Mouse (Mus musculus): Measurements from ENCODE around the gene Slc22a16.

The Slc22a16 gene

GRCm38 (mm10) chr10:40617973-40618372 is 47.8 kb downstream of the Slc22a16 start:
- DNase-seq (ENCODE audit: low spot score): no peak

DNA sequence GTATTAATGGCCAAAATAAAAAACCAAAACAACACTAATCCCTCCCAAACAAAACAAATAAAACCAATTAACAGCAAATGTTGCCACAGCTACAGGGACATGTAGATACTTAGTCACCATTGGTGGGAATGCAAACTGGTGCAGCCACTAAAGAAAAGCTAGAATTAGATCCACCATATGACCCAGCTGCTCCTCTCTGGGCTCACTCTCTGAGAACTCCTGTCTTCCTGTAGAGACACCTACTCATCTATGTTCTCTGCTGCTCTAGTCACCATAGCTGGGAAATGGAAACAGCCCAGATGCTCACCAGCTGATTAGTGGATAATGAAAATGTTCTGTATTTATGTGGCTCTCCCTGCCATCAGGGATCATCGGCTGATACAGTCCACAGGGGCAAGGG is 49.6 kb downstream of the Slc22a16 start:
- DNase-seq (ENCODE audit: low spot score): no peak

GRCm38 (mm10) chr10:40629140-40629539 is 59.0 kb downstream of the Slc22a16 start:
- DNase-seq (ENCODE audit: low spot score): no peak

- no peak for DNase-seq (ENCODE audit: low spot score)
Measured at GRCm38 (mm10) chr10:40629656-40630311, 59.6 kb downstream of the Slc22a16 start, which contains the start of gene Ddo. Ddo (plus strand) TSS chr10:40630011.

- DNase-seq (ENCODE audit: low spot score): no peak
Measured at GRCm38 (mm10) chr10:40630457-40630856, 60.3 kb downstream of the Slc22a16 start.

DNA sequence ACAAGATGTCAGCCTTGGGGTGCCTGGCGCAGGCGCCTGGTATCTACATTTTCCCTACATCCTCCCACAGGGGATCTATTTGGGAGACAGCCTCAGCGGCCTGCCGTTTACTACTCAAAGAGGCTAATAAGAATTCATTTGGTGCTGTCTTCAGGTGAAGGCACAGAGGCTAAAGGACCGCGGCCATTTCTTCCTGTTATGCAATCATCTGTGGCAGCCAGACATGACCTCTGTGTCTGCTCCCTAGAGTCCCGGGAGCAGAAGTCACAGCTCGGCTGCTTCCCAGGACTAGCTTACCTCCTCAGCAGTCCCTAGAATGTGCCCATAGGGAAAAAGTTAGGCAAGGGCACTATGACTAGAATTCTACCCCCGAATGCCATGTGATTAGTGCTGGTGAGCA is 60.8 kb downstream of the Slc22a16 start:
- DNase-seq (ENCODE audit: low spot score): no peak

DNA sequence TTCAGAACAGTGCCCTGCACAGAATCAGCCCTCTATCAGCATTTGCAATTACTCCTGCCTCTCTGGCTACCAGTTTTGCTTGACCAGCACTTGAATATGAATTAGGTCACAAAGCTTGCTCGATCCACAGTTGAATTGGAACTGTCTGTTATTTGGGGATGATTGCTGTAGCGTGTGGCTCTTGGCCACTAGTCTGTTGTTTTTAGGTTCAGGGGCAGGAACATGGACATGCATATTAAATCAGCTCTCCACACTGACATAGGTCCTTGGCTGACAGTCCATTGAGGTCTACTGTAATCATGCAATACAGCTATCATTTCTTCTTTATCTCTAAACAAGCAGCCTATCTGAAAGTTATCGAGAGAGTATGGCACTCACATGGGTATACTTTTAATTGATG is 62.0 kb downstream of the Slc22a16 start:
- DNase-seq (ENCODE audit: low spot score): no peak

- DNase-seq (ENCODE audit: low spot score): no peak
Measured at GRCm38 (mm10) chr10:40637331-40637730, 67.2 kb downstream of the Slc22a16 start.

DNA sequence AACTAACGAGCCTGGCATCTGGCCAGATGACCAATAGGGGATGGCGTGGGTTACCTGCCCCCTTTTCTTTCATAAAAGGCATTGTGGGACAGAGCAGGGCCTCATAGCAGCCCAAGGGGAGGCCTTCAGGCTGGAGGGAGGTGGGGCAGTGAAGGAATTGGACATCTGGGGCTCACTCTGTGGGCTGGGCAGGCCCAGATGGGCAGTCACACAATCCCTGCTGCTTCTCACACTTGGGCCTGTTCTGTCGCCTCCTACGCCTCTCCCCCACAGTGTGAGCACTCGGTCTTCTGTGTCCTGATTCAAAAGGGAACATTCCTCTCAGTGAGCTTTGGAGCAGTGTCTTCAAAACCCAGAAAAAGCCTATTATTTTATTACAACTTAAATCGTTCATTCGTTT is 68.1 kb downstream of the Slc22a16 start:
- DNase-seq (ENCODE audit: low spot score): peak; percentile 59

DNA sequence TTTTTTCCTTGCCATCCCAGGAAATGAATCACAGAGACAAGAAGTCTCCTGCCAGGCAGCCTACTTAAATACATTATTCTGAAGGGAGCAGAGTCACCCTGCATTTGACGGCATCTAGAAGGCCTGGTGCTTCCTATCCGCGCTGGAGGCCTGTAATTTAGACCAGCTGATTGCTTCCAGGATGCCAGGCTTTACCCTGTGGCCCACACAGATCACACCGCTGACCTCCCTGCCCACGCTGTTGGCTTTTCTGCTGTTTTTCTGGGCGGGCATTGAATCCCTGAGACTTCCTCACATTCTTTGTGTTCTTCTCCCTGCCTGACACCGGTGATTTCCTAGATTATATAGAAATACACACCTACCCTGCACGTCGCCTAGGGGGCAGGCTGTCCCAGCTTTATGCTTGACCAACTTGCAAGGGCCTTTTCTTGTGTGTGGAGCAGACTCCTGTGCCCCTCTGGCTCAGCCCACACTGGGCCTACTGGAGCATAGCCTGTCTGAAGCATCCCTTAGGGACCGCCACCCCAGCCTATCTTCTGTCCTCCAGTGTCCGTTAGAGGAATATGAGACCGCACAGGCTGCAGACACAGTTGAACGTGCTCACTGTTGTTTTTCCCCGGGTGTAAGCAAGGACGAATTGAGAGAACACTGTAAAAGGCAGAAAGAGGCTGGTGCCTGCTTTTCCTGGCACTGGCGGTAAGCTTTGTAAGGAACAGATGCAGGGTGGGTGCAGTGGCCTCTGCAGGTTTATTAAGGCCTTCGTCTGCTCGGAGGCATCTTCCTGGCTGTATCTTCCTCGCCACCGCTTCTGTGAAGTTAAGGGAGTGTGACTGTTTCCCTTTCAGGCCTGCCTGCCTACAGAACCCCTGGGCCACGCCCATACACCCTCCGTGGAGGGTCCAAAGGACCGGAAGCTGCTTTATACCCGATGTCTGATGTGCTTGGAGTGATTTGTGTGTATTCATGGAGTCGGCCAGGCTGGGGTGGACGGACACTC is 69.0 kb downstream of the Slc22a16 start:
- no peak for DNase-seq (ENCODE audit: low spot score)

DNA sequence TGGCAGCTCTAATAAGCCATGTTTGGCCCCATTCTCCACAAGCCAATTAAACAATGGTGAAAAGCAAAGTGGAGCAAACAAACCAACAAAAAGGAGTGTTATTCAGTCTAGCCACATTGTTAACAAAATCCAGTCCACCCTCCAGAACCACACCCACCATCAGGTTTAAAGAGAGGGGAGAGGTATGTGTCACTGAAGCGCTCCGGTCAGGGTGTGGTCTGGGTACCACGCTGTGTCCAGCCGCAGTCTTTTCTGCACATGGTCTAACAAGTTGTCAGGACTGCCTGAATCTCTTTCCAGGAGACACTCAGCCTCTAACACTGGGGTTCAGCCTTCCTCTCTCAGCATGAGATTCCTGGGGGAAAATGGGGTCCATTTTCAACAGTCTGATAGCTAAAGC is 70.3 kb downstream of the Slc22a16 start:
- DNase-seq (ENCODE audit: low spot score): no peak

- no peak for DNase-seq (ENCODE audit: low spot score)
Measured at GRCm38 (mm10) chr10:40641901-40642300, 71.8 kb downstream of the Slc22a16 start.

GRCm38 (mm10) chr10:40643126-40643525 is 73.0 kb downstream of the Slc22a16 start:
- DNase-seq (ENCODE audit: low spot score): no peak

DNA sequence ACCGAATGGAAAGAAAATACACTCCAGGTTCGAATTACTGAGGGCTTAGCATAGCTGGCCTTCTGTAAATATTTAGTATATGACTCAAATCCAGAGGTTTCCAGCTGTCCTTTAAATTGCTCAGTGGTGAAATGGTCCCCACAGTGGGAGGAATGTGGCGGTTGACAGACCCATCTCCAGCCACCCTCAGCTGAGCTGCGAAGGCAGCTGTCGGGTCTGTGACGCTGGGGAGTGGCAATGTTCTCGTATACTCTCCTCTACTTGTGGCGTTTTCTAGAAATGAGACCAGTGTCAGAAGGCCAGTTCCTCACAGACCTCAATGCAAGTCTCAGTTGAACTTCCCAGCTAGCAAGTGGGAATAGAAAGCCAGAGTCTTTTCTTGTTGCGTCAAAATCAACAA is 74.3 kb downstream of the Slc22a16 start:
- DNase-seq (ENCODE audit: low spot score): no peak

GRCm38 (mm10) chr10:40645346-40645745 is 75.2 kb downstream of the Slc22a16 start:
- DNase-seq (ENCODE audit: low spot score): no peak

DNA sequence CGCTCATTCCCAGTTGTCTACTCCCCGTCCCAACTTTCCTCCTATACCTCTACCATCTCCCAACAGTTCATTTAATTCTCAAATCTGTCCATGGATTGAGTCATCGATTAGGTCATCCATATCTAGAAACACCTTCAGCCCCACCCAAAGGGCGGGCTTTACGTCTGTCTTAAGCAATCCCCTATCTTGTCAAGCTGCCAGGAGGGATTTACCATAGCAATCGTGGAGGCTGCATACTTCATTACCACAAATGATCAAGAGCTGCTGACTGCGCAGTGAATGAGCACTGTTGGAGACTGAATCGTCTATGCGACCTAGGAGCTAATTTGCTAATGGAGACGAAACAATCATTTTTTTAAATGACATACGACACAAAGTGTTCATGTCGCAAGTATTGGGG is 78.6 kb downstream of the Slc22a16 start:
- DNase-seq (ENCODE audit: low spot score): no peak

DNA sequence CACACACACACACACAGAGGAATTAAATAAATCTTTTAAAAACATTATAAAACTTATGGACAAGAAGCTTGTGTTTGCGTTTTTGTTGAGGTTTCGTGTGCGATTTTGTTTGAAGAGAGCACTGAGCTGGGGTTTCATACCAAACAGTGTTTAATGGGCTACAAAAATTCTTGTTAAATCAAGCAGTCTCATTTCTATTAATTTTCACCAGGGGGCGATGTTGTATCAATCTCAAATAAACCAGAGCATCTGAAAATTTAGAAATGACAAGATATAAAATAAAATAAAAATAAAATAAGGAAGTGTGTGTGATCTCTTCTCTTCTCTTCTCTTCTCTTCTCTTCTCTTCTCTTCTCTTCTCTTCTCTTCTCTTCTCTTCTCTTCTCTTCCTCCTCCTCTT is 79.5 kb downstream of the Slc22a16 start:
- no peak for DNase-seq (ENCODE audit: low spot score)

DNA sequence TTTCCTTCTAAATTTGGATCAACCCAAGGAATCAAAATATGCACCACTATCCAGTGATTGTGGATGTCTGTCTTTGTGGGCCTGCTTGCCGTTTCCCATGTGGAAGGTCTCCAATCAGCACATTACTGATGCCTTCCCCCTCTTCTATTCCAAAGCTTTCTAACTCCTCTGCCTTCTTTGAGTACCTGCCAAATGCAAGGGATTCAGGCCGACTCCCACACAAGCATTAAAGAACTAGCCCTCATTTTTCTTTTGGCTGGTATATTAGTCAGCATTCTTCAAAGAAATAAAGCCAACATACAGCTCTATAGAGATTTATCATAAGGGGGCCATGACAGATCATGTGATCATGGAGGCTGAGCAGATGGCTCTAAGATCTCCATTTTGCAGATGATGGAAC is 81.5 kb downstream of the Slc22a16 start:
- no peak for DNase-seq (ENCODE audit: low spot score)

Data from testis, postnatal 14 days (tissue).